Mouse (Mus musculus) erythroblast, embryonic 14.5 days (primary cell): ENCODE measurements around the gene Efhd1. TPM values are rescaled to one million over a fixed set of nuclear protein-coding genes. Genes with fewer than 3 reads are reported as not detected.

Source experiments
- H3K27me3 ChIP-seq: 2 replicates; pipeline ENCODE4 v1.6.1; 2012; ENCODE audit warnings: inconsistent platforms; ENCODE audit not compliant: control insufficient read depth
- H3K36me3 ChIP-seq: 2 replicates; pipeline ENCODE4 v1.6.1; 2012; ENCODE audit warnings: mild to moderate bottlenecking, inconsistent platforms; ENCODE audit not compliant: control insufficient read depth
- H3K4me1 ChIP-seq: 2 replicates; pipeline ENCODE4 v1.6.1; 2012; ENCODE audit warnings: inconsistent platforms; ENCODE audit not compliant: control insufficient read depth
- H3K4me3 ChIP-seq: replicated peaks from 2 replicates; pipeline ENCODE3; 2012; ENCODE audit warnings: moderate library complexity, mild to moderate bottlenecking, inconsistent platforms
- H3K9me3 ChIP-seq: 2 replicates; pipeline ENCODE4 v1.6.1; 2012; ENCODE audit warnings: low read length, inconsistent platforms, mixed read lengths; ENCODE audit not compliant: control insufficient read depth
- GATA1 ChIP-seq: IDR thresholded peaks from 2 replicates; pipeline ENCODE4 v1.6.1; 2012; ENCODE audit warnings: low read length, inconsistent platforms, mixed read lengths
- TAL1 ChIP-seq: IDR thresholded peaks from 3 replicates; pipeline ENCODE4 v1.6.1; 2012; ENCODE audit warnings: low read length, inconsistent platforms, mixed read lengths
- polyA plus RNA-seq: library from polyadenylated mRNA; stranded (reverse); fragments of >175 nt; gene quantifications from 2 replicates; pipeline ENCODE4 v1.2.3, GENCODE M21; 2012

The Efhd1 gene
- polyA plus RNA-seq, 1 experiment = not detected

DNA sequence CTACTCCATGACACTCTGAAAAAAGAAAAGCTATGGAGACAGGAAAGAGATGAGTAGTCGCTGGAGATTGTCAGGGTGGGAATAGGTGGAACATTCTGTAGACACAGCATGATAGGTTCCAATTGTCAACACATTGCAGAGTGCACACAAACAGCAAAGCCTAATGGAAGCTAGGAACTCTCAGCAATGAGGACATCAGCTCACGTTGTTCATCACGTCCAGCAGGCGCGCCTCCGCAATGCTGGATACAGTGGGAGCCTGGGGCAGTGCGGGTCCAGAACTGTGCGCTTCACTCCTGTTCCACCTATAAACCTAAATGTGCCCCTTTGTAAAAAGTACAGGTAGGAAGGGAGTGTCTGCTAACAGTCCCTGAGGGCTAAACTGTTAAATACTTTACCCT lies 21.1 kb upstream of the Efhd1 start:
- no peak for TF ChIP-seq GATA1
- TF ChIP-seq TAL1 = no peak
- Histone ChIP-seq H3K9me3 (no peaks in the 10 kb centered on the region), H3K4me3 (no peak overlapping the region), H3K36me3 (peaks cover 10% of the 10 kb centered on the region), H3K4me1 (peaks cover 12% of the 10 kb centered on the region), H3K27me3 (no peaks in the 10 kb centered on the region)

DNA sequence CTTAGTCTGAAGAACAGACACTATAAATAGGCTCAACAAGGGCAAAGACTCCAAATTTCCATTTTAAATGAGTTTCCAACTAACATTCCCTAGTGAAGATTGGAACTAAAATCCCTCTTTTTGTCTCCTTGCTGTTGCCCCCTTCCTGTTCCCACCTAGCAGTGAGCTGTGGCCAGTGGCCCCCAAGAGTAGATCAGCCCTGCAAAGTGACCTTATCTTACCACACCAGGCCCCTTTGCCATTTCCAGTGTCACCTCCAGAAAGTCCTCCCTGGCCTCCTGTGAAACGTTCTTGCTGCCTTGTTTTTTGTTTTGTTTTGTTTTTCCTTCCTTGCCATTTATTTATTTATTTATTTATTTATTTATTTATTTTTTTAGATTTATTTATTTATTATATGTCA lies 18.7 kb upstream of the Efhd1 start:
- Histone ChIP-seq H3K36me3 (no peaks in the 10 kb centered on the region), H3K27me3 (no peaks in the 10 kb centered on the region), H3K4me1 (peaks cover 12% of the 10 kb centered on the region), H3K9me3 (no peaks in the 10 kb centered on the region), H3K4me3 (no peak overlapping the region)
- TF ChIP-seq GATA1 (no peak), TAL1 (no peak)

DNA sequence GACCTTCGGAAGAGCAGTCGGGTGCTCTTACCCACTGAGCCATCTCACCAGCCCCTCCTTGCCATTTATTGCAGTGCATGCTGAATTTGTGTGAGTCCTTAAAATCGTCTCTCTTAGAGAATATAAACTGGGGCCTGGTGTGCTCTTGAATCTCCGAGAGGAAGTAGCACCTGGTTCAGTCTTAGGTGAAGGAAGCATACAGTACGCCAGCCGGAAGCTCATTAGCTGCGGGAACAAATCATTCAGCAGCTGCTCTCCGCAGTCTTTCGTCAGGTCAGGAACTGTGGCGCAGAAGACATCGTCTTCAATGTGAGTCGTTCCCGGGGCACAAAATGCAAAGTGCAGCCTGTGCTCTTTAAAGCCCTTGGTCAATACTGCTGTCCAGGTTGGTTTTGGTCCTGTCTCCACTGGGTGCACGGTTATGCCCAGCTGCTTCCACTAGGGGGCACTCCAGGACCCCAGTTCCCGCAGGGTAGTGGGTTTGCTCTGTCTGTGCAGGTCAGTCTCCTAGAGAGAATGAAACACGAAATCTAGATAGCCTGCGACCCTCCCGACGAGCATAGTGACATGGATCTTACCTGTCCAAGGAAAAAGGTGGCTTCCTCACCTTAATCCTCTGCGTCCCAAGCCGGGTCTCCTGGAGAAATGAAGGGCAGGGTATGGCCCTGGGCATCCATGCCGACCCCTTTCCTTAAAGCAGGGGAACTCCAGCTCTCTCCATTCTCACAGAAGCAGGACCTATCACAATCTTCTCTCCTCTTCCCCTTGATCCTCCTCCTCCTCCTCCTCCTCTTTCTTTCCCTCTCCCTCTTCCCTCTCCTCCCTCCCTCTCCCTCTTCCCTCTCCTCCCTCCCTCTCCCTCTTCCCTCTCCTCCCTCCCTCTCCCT lies 18.0 kb upstream of the Efhd1 start:
- Histone ChIP-seq H3K4me3 (no peak overlapping the region), H3K27me3 (no peaks in the 10 kb centered on the region), H3K36me3 (no peaks in the 10 kb centered on the region), H3K4me1 (peaks cover 12% of the 10 kb centered on the region), H3K9me3 (no peaks in the 10 kb centered on the region)
- TF ChIP-seq GATA1 = no peak
- TF ChIP-seq TAL1 = no peak

DNA sequence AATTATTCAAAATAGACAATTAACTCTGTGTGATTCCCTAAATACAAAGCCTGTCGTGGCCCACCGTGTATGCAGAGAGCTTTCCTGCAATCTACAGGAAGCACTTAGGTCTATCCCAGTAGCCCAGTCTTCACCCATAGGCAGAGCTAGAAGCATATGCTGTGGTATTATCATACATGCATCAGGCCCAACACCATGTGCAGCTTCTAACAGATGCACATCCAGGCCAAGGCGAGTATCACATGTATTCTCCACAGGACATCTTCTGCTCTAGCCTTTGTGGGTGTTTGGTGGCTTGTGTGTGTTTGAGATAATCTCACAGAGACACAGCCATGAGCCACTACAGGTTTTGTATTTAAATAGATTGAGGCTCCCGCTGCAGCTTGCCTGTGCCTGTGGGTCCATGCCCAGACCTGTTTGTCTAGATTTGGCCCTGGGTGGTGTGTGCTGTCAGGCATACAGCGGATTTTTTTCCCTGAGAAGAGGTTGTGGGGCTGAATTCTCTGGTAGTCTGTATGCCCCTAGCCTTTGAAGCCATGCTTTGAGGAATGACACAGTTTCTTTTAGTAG lies 12.0 kb upstream of the Efhd1 start:
- Histone ChIP-seq H3K4me3 (no peak overlapping the region), H3K36me3 (no peaks in the 10 kb centered on the region)

DNA sequence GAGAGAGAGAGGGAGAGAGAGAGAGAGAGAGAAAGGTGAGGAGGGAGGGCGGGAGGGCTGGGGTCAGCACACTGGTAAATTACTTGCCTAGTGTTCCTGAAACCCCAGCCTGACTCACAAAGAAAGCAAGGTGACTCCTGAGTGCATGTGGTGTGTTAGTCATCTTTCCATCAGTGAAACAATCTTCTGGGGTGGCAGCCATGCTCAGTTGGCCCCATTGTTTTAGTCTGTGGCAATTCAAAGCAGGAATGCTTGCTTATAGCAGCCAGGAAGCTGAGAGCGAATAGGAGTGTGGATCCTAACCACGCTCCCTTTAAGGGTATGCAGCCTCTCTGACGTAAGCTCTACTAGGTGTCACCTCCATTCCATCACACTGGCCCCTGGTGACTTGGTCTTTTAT lies 9.0 kb upstream of the Efhd1 start:
- H3K9me3 ChIP-seq = no peaks in the 10 kb centered on the region
- TF ChIP-seq GATA1 (no peak), TAL1 (no peak)

More for the DNA sequence above, 12.0 kb upstream of the Efhd1 start:
- Histone ChIP-seq H3K27me3 (peaks cover 5% of the 10 kb centered on the region; the same call in 1 of the 2 replicates), H3K4me1 (0 out of 2 replicates have a peak, but pooled peaks cover 2% of the 10 kb centered on the region), H3K9me3 (no peaks in the 10 kb centered on the region)
- TF ChIP-seq TAL1 = no peak
- no peak for TF ChIP-seq GATA1

DNA sequence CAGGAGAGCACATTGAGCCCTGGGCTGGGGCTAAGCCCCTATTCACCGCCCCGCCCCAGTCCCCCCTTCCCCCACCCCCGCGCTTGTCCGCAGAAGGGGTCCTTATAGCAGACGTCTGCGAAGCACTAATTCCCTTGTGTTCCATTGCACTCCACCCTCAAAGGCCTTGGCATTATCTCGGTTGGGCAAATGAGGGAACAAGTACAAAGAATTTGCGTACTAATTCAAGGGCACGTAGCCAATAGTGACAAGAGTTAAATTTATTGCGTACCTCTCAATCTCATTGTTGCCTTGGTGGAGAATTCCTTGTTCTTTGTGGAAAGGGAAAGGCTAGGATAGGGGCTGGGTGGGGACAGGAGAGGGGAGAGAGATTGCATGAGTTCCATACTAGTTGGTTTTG lies 6.5 kb upstream of the Efhd1 start:
- TF ChIP-seq TAL1 (no peak), GATA1 (no peak)
- H3K9me3 ChIP-seq = no peaks in the 10 kb centered on the region
- H3K27me3 ChIP-seq = peaks cover 50% of the 10 kb centered on the region
- H3K4me3 ChIP-seq = no peak overlapping the region
- H3K4me1 ChIP-seq = no peaks in the 10 kb centered on the region
- no peaks in the 10 kb centered on the region for H3K36me3 ChIP-seq

More for the DNA sequence above, 9.0 kb upstream of the Efhd1 start:
- Histone ChIP-seq H3K36me3 (no peaks in the 10 kb centered on the region), H3K27me3 (peaks cover 28% of the 10 kb centered on the region), H3K4me3 (no peak overlapping the region), H3K4me1 (0 out of 2 replicates have a peak, but pooled peaks cover 2% of the 10 kb centered on the region)

DNA sequence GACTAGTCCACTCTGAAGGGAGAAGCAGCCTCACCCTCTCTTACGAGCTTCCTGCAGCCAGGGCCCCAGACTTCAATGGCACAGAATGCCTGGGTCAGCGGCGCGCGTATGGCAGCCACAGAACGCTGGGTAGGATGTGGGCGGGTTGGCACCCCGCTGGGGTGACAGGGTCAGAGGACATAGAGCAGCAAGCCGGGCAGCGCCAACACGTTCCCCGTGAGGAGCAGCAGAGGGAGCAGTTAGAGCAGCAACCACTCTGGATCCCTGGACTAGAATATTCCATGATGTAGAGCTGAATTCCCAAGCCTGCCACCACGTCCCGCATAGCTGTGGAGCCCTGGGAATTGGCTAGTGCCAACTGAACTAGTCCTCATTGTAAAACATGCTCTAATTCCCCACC lies 5.7 kb upstream of the Efhd1 start:
- TF ChIP-seq TAL1 (no peak), GATA1 (no peak)
- no peaks in the 10 kb centered on the region for H3K9me3 ChIP-seq
- peaks cover 58% of the 10 kb centered on the region for H3K27me3 ChIP-seq
- H3K36me3 ChIP-seq = no peaks in the 10 kb centered on the region
- no peaks in the 10 kb centered on the region for H3K4me1 ChIP-seq
- H3K4me3 ChIP-seq = no peak overlapping the region

DNA sequence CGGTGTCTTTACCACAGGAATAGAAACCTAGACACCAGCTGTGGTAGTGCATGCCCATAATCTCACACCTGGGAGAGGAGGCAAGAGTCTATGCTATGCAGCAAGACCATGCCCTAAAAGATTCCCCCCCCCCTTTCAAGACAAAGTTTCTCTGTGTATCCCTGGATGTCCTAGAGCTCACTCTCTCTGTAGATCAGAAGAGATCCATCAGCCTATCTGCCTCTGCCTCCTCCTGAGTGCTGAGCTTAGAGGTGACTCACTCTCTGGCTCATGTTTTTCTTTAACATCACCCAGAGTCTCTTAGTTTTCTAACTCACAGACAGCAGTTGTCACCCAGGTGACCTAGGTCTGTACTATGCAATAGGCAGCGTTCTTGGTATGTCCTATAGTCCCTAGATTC lies 4.8 kb upstream of the Efhd1 start:
- Histone ChIP-seq H3K36me3 (no peaks in the 10 kb centered on the region), H3K4me3 (no peak overlapping the region), H3K9me3 (no peaks in the 10 kb centered on the region; the same call in 1 of the 2 replicates), H3K4me1 (no peaks in the 10 kb centered on the region), H3K27me3 (peaks cover 66% of the 10 kb centered on the region)
- TF ChIP-seq TAL1 (no peak), GATA1 (no peak)

DNA sequence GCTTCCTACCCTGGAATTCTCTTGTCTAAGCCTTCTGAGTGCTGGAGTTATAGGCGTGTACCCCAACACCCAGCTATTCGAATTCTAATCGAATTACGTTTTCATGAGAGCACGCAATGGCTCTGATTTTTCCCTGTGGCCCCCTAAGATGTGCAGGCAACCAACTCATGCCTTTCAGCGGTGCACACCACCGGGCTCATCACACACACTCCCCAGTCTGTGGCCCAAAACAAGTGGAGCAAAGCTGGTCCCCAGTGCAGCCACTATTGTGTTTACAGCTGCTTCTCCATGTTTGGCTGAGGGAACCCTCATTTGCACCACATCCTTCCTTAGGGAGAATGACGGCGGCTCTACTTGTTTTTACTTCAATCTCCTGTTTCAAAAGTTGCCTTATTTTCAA lies 906 bp upstream of the Efhd1 start:
- no peaks in the 10 kb centered on the region for H3K36me3 ChIP-seq
- no peaks in the 10 kb centered on the region for H3K4me1 ChIP-seq
- H3K4me3 ChIP-seq = no peak overlapping the region
- peaks cover 86% of the 10 kb centered on the region for H3K27me3 ChIP-seq
- TF ChIP-seq GATA1 (no peak), TAL1 (no peak)
- no peaks in the 10 kb centered on the region; the same call in 1 of the 2 replicates for H3K9me3 ChIP-seq

DNA sequence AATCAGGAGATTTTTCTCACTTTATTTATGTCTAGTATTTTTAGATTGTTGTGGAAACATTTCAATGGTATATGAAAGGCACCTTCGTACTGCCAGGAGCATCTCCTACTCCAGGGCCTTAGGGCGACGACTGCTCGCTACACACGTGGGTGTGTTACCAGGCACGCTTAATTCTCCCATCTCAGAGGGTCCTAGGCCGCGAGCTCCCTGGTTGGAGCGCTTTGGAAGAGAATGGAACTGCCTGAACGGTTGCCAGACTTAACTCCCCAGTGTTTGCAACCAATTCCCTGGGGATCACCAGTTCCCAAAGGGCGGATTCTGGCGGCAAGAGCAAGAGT lies 398 bp upstream of the Efhd1 start:
- H3K36me3 ChIP-seq = no peaks in the 10 kb centered on the region
- no peaks in the 10 kb centered on the region; the same call in 1 of the 2 replicates for H3K9me3 ChIP-seq
- TF ChIP-seq TAL1 (no peak), GATA1 (no peak)
- no peak overlapping the region for H3K4me3 ChIP-seq
- H3K4me1 ChIP-seq = no peaks in the 10 kb centered on the region
- peaks cover 85% of the 10 kb centered on the region for H3K27me3 ChIP-seq
